Mouse (Mus musculus) MEL (cell line): ENCODE data around the gene Col4a2. TPM values are rescaled to one million over a fixed set of nuclear protein-coding genes. Genes with fewer than 3 reads are reported as not detected.

ENCODE experiments used
- DNase-seq: peaks from one replicate; pipeline ENCODE4 v3.0.0; 2011; ENCODE audit warnings: low read depth, low spot score
- H3K27ac ChIP-seq: 2 replicates; pipeline ENCODE4 v1.5.1; 2012; ENCODE audit warnings: low read depth, mild to moderate bottlenecking, control low read depth, low read length, moderate library complexity; ENCODE audit not compliant: control insufficient read depth
- H3K27me3 ChIP-seq, 2 experiments: fragments of 150-350 bp in 1 of 2; sonication (generic) in 1 of 2; 2 replicates each; pipeline ENCODE4 v1.6.1; 2012; ENCODE audit warnings: low read length in 2 of 2, mild to moderate bottlenecking in 2 of 2, improper control_type of control experiment in 1 of 2, moderate library complexity in 1 of 2; ENCODE audit not compliant: insufficient read depth in 2 of 2, control insufficient read depth in 1 of 2
- H3K36me3 ChIP-seq, 2 experiments: 2 replicates each; pipeline ENCODE4 v1.6.1; 2012 to 2014; ENCODE audit warnings: low read length in 2 of 2, improper control_type of control experiment in 1 of 2, inconsistent platforms in 1 of 2, mild to moderate bottlenecking in 1 of 2; ENCODE audit not compliant: insufficient read depth in 2 of 2, control insufficient read depth in 1 of 2
- H3K4me1 ChIP-seq, 2 experiments: fragments of 150-350 bp in 1 of 2; sonication (generic) in 1 of 2; 2 replicates each; pipeline ENCODE4 v1.6.1; 2012; ENCODE audit warnings: low read length in 2 of 2, improper control_type of control experiment in 1 of 2, mild to moderate bottlenecking in 1 of 2; ENCODE audit not compliant: insufficient read depth in 2 of 2, control insufficient read depth in 1 of 2
- H3K4me3 ChIP-seq, 2 experiments: fragments of 150-350 bp in 1 of 2; sonication (generic) in 1 of 2; 2 replicates each; pipeline ENCODE4 v1.5.1; 2012; ENCODE audit warnings: low read depth in 2 of 2, low read length in 2 of 2, mild to moderate bottlenecking in 2 of 2, moderate library complexity in 2 of 2, control low read depth in 1 of 2, improper control_type of control experiment in 1 of 2; ENCODE audit not compliant: control insufficient read depth in 1 of 2, insufficient read depth in 1 of 2
- H3K79me2 ChIP-seq: 2 replicates; pipeline ENCODE4 v1.6.1; 2012; ENCODE audit warnings: mild to moderate bottlenecking, low read length, moderate library complexity; ENCODE audit not compliant: control insufficient read depth, poor library complexity, insufficient read depth
- H3K9ac ChIP-seq: 2 replicates; pipeline ENCODE4 v1.6.1; 2012; ENCODE audit warnings: low read depth, mild to moderate bottlenecking, control low read depth, low read length, moderate library complexity; ENCODE audit not compliant: control insufficient read depth, poor library complexity, severe bottlenecking
- H3K9me3 ChIP-seq: fragments of 150-350 bp; sonication (generic); replicated peaks from 2 replicates; pipeline ENCODE4 v1.6.1; 2012; ENCODE audit warnings: mild to moderate bottlenecking, low read length, improper control_type of control experiment, moderate library complexity; ENCODE audit not compliant: insufficient read depth
- CHD1 ChIP-seq: IDR thresholded peaks from 2 replicates; pipeline ENCODE4 v1.6.1; 2012; ENCODE audit warnings: low read depth, mild to moderate bottlenecking, inconsistent platforms, low read length, improper control_type of control experiment
- CHD2 ChIP-seq: IDR thresholded peaks from 2 replicates; pipeline ENCODE4 v1.6.1; 2011; ENCODE audit warnings: low read length, improper control_type of control experiment
- E2F4 ChIP-seq: IDR thresholded peaks from 2 replicates; pipeline ENCODE4 v1.6.1; 2011; ENCODE audit warnings: low read depth, low read length, improper control_type of control experiment, borderline replicate concordance
- EP300 ChIP-seq, 2 experiments: IDR thresholded peaks; 2 replicates each; pipeline ENCODE4 v1.6.1; 2011; ENCODE audit warnings: improper control_type of control experiment in 2 of 2, low read length in 2 of 2, low read depth in 1 of 2, mild to moderate bottlenecking in 1 of 2
- ETS1 ChIP-seq: IDR thresholded peaks from 2 replicates; pipeline ENCODE4 v1.6.1; 2012; ENCODE audit warnings: low read depth, mild to moderate bottlenecking, inconsistent platforms, low read length, improper control_type of control experiment, moderate library complexity
- GABPA ChIP-seq: IDR thresholded peaks from 2 replicates; pipeline ENCODE4 v1.6.1; 2012; ENCODE audit warnings: low read depth, mild to moderate bottlenecking, inconsistent platforms, low read length, improper control_type of control experiment, moderate library complexity
- GATA1 ChIP-seq: IDR thresholded peaks from 2 replicates; pipeline ENCODE4 v1.6.1; 2011; ENCODE audit warnings: low read depth, low read length, improper control_type of control experiment
- HCFC1 ChIP-seq: IDR thresholded peaks from 2 replicates; pipeline ENCODE4 v1.6.1; 2012; ENCODE audit warnings: low read depth, mild to moderate bottlenecking, inconsistent platforms, low read length, improper control_type of control experiment, moderate library complexity
- MEF2A ChIP-seq: IDR thresholded peaks from 2 replicates; pipeline ENCODE4 v1.6.1; 2014; ENCODE audit warnings: low read depth, mild to moderate bottlenecking, inconsistent platforms, low read length, improper control_type of control experiment; ENCODE audit not compliant: poor library complexity, insufficient replicate concordance, severe bottlenecking; ENCODE audit errors: extremely low read depth
- MXI1 ChIP-seq: IDR thresholded peaks from 2 replicates; pipeline ENCODE4 v1.6.1; 2011; ENCODE audit warnings: mild to moderate bottlenecking, low read depth, low read length, improper control_type of control experiment
- MYB ChIP-seq: IDR thresholded peaks from 2 replicates; pipeline ENCODE4 v1.6.1; 2011; ENCODE audit warnings: mild to moderate bottlenecking, low read depth, low read length, improper control_type of control experiment
- MYC ChIP-seq: IDR thresholded peaks from 2 replicates; pipeline ENCODE4 v1.6.1; 2011; ENCODE audit warnings: low read depth, mild to moderate bottlenecking, low read length, improper control_type of control experiment, moderate library complexity
- NELFE ChIP-seq: IDR thresholded peaks from 2 replicates; pipeline ENCODE4 v1.6.1; 2011; ENCODE audit warnings: low read depth, low read length, improper control_type of control experiment
- NRF1 ChIP-seq: IDR thresholded peaks from 2 replicates; pipeline ENCODE4 v1.6.1; 2014; ENCODE audit warnings: low read depth, mild to moderate bottlenecking, inconsistent platforms, low read length, improper control_type of control experiment, moderate library complexity; ENCODE audit not compliant: poor library complexity, insufficient read depth, severe bottlenecking
- RAD21 ChIP-seq: IDR thresholded peaks from 2 replicates; pipeline ENCODE4 v1.6.1; 2011; ENCODE audit warnings: mild to moderate bottlenecking, low read depth, low read length, improper control_type of control experiment
- RCOR1 ChIP-seq: IDR thresholded peaks from 2 replicates; pipeline ENCODE4 v1.6.1; 2012; ENCODE audit warnings: low read depth, mild to moderate bottlenecking, inconsistent platforms, low read length, improper control_type of control experiment
- SIN3A ChIP-seq: IDR thresholded peaks from 2 replicates; pipeline ENCODE4 v1.6.1; 2012; ENCODE audit warnings: low read length, improper control_type of control experiment, inconsistent platforms
- TCF12 ChIP-seq: IDR thresholded peaks from 2 replicates; pipeline ENCODE4 v1.6.1; 2014; ENCODE audit warnings: low read depth, mild to moderate bottlenecking, inconsistent platforms, low read length, improper control_type of control experiment, moderate library complexity
- USF1 ChIP-seq: IDR thresholded peaks from 2 replicates; pipeline ENCODE4 v1.6.1; 2014; ENCODE audit warnings: low read depth, mild to moderate bottlenecking, inconsistent platforms, low read length, improper control_type of control experiment, moderate library complexity
- USF2 ChIP-seq, 2 experiments: IDR thresholded peaks; 2 replicates each; pipeline ENCODE4 v1.6.1; 2011 to 2012; ENCODE audit warnings: improper control_type of control experiment in 2 of 2, low read length in 2 of 2, borderline replicate concordance in 1 of 2, inconsistent platforms in 1 of 2, low read depth in 1 of 2, mild to moderate bottlenecking in 1 of 2; ENCODE audit not compliant: insufficient read depth in 1 of 2
- ZC3H11A ChIP-seq: IDR thresholded peaks from 2 replicates; pipeline ENCODE4 v1.6.1; 2012; ENCODE audit warnings: low read depth, mild to moderate bottlenecking, inconsistent platforms, low read length, improper control_type of control experiment
- ZKSCAN1 ChIP-seq: IDR thresholded peaks from 2 replicates; pipeline ENCODE4 v1.6.1; 2012; ENCODE audit warnings: low read depth, mild to moderate bottlenecking, inconsistent platforms, low read length, improper control_type of control experiment, moderate library complexity
- ZMIZ1 ChIP-seq: IDR thresholded peaks from 2 replicates; pipeline ENCODE4 v1.6.1; 2012; ENCODE audit warnings: low read depth, mild to moderate bottlenecking, inconsistent platforms, low read length, improper control_type of control experiment, moderate library complexity
- polyA plus RNA-seq, 2 experiments: library from polyadenylated mRNA; stranded (reverse) in 1 of 2; unstranded in 1 of 2; fragments of >175 nt in 1 of 2; fragments of >200 nt in 1 of 2; gene quantifications; 2 replicates each; pipeline versions ENCODE4 v1.2.1 to v1.2.4; 2012; ENCODE audit warnings: low replicate concordance in 2 of 2, low read depth in 1 of 2; ENCODE audit not compliant: insufficient read length in 2 of 2, insufficient read depth in 1 of 2, missing spikeins in 1 of 2
- total RNA-seq: library from RNA; depleted of rRNA; stranded (reverse); fragments of 300-350 nt; gene quantifications from 2 replicates; pipeline ENCODE4 v1.2.3, GENCODE M21; 2012

The Col4a2 gene
- total and polyA plus RNA-seq, 3 experiments, result 0.04 to 0.81 TPM; not detected in 1

GRCm38 (mm10) chr8:11321841-11322240, 9.2 kb downstream of the Col4a2 start:
- no peak for TF ChIP-seq MXI1
- no peak for TF ChIP-seq E2F4
- no peak for TF ChIP-seq GABPA
- TF ChIP-seq MYC, result no peak
- TF ChIP-seq EP300 (IDR thresholded peaks at IDR 0.05; ENCODE audit: low read depth in 1 of 2, low read length in 2 of 2), result no peak
- TF ChIP-seq RAD21, result no peak
- no peak for TF ChIP-seq ETS1
- H3K27me3 ChIP-seq, result no peaks in the 10 kb centered on the region; a peak in 1 of 4 replicates
- H3K4me3 ChIP-seq, result no peak overlapping the region
- H3K4me1 ChIP-seq, result no peaks in the 10 kb centered on the region
- DNase-seq, result no peak
- no peaks in the 10 kb centered on the region for H3K9me3 ChIP-seq
- H3K79me2 ChIP-seq, result no peaks in the 10 kb centered on the region
- H3K9ac ChIP-seq, result no peak overlapping the region
- no peaks in the 10 kb centered on the region for H3K36me3 ChIP-seq
- H3K27ac ChIP-seq, result no peak overlapping the region

GRCm38 (mm10) chr8:11322724-11323585, 10.3 kb downstream of the Col4a2 start:
- H3K27me3 ChIP-seq, result no peaks in the 10 kb centered on the region; a peak in 1 of 4 replicates
- no peaks in the 10 kb centered on the region for H3K4me1 ChIP-seq
- H3K79me2 ChIP-seq, result no peaks in the 10 kb centered on the region
- H3K36me3 ChIP-seq, result no peaks in the 10 kb centered on the region
- no peaks in the 10 kb centered on the region for H3K9me3 ChIP-seq
- H3K27ac ChIP-seq, result no peak overlapping the region
- TF ChIP-seq CHD2 (no peak), USF1 (no peak), MYC (no peak), GABPA (no peak)
- no peak overlapping the region for H3K9ac ChIP-seq
- no peak overlapping the region for H3K4me3 ChIP-seq
- no peak for DNase-seq

- H3K9ac ChIP-seq, result no peak overlapping the region
- no peak for DNase-seq
- no peaks in the 10 kb centered on the region for H3K79me2 ChIP-seq
- no peaks in the 10 kb centered on the region for H3K9me3 ChIP-seq
- H3K27me3 ChIP-seq, result no peaks in the 10 kb centered on the region; a peak in 1 of 4 replicates
- no peak overlapping the region for H3K27ac ChIP-seq
- H3K4me1 ChIP-seq, result no peaks in the 10 kb centered on the region
- H3K4me3 ChIP-seq, result no peak overlapping the region
- H3K36me3 ChIP-seq, result no peaks in the 10 kb centered on the region
- no peak for TF ChIP-seq GATA1
- no peak for TF ChIP-seq USF1
- no peak for TF ChIP-seq HCFC1
- no peak for TF ChIP-seq ZC3H11A
- TF ChIP-seq ETS1, result no peak
- TF ChIP-seq MEF2A, result no peak
- no peak for TF ChIP-seq TCF12
- TF ChIP-seq RCOR1, result no peak
- TF ChIP-seq NELFE, result no peak
- TF ChIP-seq MYB, result no peak
- no peak for TF ChIP-seq CHD1
- no peak for TF ChIP-seq ZKSCAN1
- no peak for TF ChIP-seq ZMIZ1
- TF ChIP-seq MXI1, result no peak
- TF ChIP-seq USF2 (IDR thresholded peaks at IDR 0.05; ENCODE audit: borderline replicate concordance in 1 of 2, insufficient read depth in 1 of 2, low read depth in 1 of 2, low read length in 2 of 2), result no peak
- no peak for TF ChIP-seq NRF1
- no peak for TF ChIP-seq SIN3A
These were observed 11.1 kb downstream of the Col4a2 start for GRCm38 (mm10) chr8:11323681-11324080.
